Mouse (Mus musculus): ENCODE measurements at regions not wholly inside any gene's neighbourhood (a gene's known extent, or its start where the extent isn't known, plus 50 kb on each side); places are given as distances from the start of the nearest gene placed in this dataset.
A peak's percentile ranks its signal among the peaks of the same experiment; 100 is the strongest.
"Not testable (repeated sequence)": the region's sequence is repeated elsewhere in the genome, so short reads cannot be mapped to it uniquely, and the experiment has no call there.

DNA sequence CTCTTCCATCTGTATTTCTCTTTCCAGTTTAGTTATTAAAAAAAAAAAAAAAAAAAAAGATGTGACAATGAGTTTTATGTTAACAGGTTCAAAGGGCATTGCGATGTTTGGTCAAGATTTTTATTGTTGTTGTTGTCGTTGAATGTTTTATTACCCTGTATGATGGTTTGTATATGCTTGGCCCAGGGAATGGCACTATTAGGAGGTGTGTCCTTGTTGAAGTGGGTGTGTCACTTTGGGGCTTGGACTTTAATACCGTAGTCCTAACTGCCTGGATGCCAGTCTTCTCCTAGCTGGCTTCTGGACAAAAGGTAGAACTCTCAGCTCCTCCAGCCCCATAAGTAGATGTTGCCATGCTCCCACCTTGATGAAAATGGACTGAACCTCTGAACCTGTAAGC lies 545.9 kb upstream of the Akr1e1 start:
- ATAC-seq (ENCODE audit: insufficient read depth) (no peak), DNase-seq (no peak)
- Histone ChIP-seq H3K9ac (no peak overlapping the region), H3K27me3 (ENCODE audit: insufficient read depth, low read length) (no peaks in the 10 kb centered on the region), H3K9me3 (ENCODE audit: low read depth, low read length) (no peaks in the 10 kb centered on the region), H3K27ac (ENCODE audit: low read depth) (no peak overlapping the region), H3K4me2 (no peak overlapping the region), H3K36me3 (ENCODE audit: insufficient read depth) (no peaks in the 10 kb centered on the region), H3K4me1 (ENCODE audit: insufficient read depth) (no peaks in the 10 kb centered on the region), H3K4me3 (ENCODE audit: low read depth, low read length) (no peak overlapping the region)
- WGBS: 85% methylated on average over 3 of the region's 3 CpGs
- no peak for TF ChIP-seq CTCF (IDR thresholded peaks at IDR 0.05; ENCODE audit: low read depth)

- DNase-seq: peak; percentile 11
- no peak for ATAC-seq (ENCODE audit: insufficient read depth)
- H3K27ac ChIP-seq (ENCODE audit: low read depth): no peak overlapping the region
- H3K9ac ChIP-seq: no peak overlapping the region
- H3K4me1 ChIP-seq (ENCODE audit: insufficient read depth): no peaks in the 10 kb centered on the region
- no peak for TF ChIP-seq CTCF (IDR thresholded peaks at IDR 0.05; ENCODE audit: low read depth)
- no peaks in the 10 kb centered on the region for H3K36me3 ChIP-seq (ENCODE audit: insufficient read depth)
- H3K27me3 ChIP-seq (ENCODE audit: insufficient read depth, low read length): no peaks in the 10 kb centered on the region
- no peak overlapping the region for H3K4me2 ChIP-seq
- H3K9me3 ChIP-seq (ENCODE audit: low read depth, low read length): no peaks in the 10 kb centered on the region
- no peak overlapping the region for H3K4me3 ChIP-seq (ENCODE audit: low read depth, low read length)
- whole genome bisulfite sequencing: 57% methylated on average over 5 of the region's 5 CpGs
Measured at GRCm38 (mm10) chr13:5159765-5160684, 551.1 kb upstream of the Akr1e1 start.

GRCm38 (mm10) chr13:5166716-5167115 lies 557.7 kb upstream of the Akr1e1 start:
- ATAC-seq (ENCODE audit: insufficient read depth): no peak
- Histone ChIP-seq H3K4me1 (ENCODE audit: insufficient read depth) (no peaks in the 10 kb centered on the region), H3K27me3 (ENCODE audit: insufficient read depth, low read length) (no peaks in the 10 kb centered on the region), H3K27ac (ENCODE audit: low read depth) (no peak overlapping the region), H3K4me3 (ENCODE audit: low read depth, low read length) (no peak overlapping the region), H3K9me3 (ENCODE audit: low read depth, low read length) (no peaks in the 10 kb centered on the region), H3K36me3 (ENCODE audit: insufficient read depth) (no peaks in the 10 kb centered on the region), H3K9ac (no peak overlapping the region), H3K4me2 (no peak overlapping the region)
- 53% methylated on average over 2 of the region's 2 CpGs for WGBS
- DNase-seq: peak; percentile 21
- no peak for TF ChIP-seq CTCF (IDR thresholded peaks at IDR 0.05; ENCODE audit: low read depth)

- DNase-seq: no peak
- Histone ChIP-seq H3K4me3 (ENCODE audit: low read depth, low read length) (no peak overlapping the region), H3K27ac (ENCODE audit: low read depth) (no peak overlapping the region), H3K4me1 (ENCODE audit: insufficient read depth) (no peaks in the 10 kb centered on the region), H3K9ac (no peak overlapping the region), H3K4me2 (no peak overlapping the region), H3K27me3 (ENCODE audit: insufficient read depth, low read length) (no peaks in the 10 kb centered on the region), H3K36me3 (ENCODE audit: insufficient read depth) (no peaks in the 10 kb centered on the region), H3K9me3 (ENCODE audit: low read depth, low read length) (no peaks in the 10 kb centered on the region)
- TF ChIP-seq CTCF (IDR thresholded peaks at IDR 0.05; ENCODE audit: low read depth): no peak
- WGBS: 79% methylated on average over 4 of the region's 4 CpGs
- ATAC-seq (ENCODE audit: insufficient read depth): no peak
Measured at GRCm38 (mm10) chr13:5178996-5179395, 570.0 kb upstream of the Akr1e1 start.

DNA sequence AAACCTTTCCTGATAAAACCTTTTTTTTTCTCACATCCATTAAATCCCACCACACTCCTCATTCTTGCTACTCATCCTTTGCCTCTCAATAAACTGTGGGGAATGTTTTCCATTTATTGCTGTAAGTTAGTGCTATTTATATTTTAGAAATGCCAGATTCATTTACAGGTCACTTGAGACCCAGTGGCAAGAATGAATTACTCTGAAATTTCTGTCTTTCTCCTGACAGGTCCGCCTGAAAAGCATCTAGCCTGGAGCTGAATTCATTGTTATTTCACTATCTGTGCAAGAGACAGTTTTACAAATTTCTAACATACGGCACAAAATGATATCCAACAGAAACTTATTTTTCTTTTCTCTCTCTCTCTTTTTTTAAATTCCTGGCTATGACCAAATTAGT lies 570.6 kb upstream of the Akr1e1 start:
- no peak overlapping the region for H3K4me2 ChIP-seq

GRCm38 (mm10) chr13:5185237-5185800 lies 576.3 kb upstream of the Akr1e1 start:
- H3K4me1 ChIP-seq (ENCODE audit: insufficient read depth); ATAC-seq (ENCODE audit: insufficient read depth); H3K4me2 ChIP-seq; H3K9me3 ChIP-seq (ENCODE audit: low read depth, low read length); H3K27ac ChIP-seq (ENCODE audit: low read depth); DNase-seq; H3K9ac ChIP-seq; H3K27me3 ChIP-seq (ENCODE audit: insufficient read depth, low read length); H3K36me3 ChIP-seq (ENCODE audit: insufficient read depth); H3K4me3 ChIP-seq (ENCODE audit: low read depth, low read length): not testable (repeated sequence)
- WGBS: 71% methylated on average over 1 of the region's 1 CpGs

More for the DNA sequence above, 570.6 kb upstream of the Akr1e1 start:
- no peak overlapping the region for H3K4me3 ChIP-seq (ENCODE audit: low read depth, low read length)
- H3K27me3 ChIP-seq (ENCODE audit: insufficient read depth, low read length): no peaks in the 10 kb centered on the region
- H3K9me3 ChIP-seq (ENCODE audit: low read depth, low read length): no peaks in the 10 kb centered on the region
- DNase-seq (no peak), ATAC-seq (ENCODE audit: insufficient read depth) (no peak)
- H3K27ac ChIP-seq (ENCODE audit: low read depth): no peak overlapping the region
- WGBS: 67% methylated on average over 2 of the region's 2 CpGs
- H3K36me3 ChIP-seq (ENCODE audit: insufficient read depth): no peaks in the 10 kb centered on the region
- no peaks in the 10 kb centered on the region for H3K4me1 ChIP-seq (ENCODE audit: insufficient read depth)
- H3K9ac ChIP-seq: no peak overlapping the region
- no peak for TF ChIP-seq CTCF (IDR thresholded peaks at IDR 0.05; ENCODE audit: low read depth)

DNA sequence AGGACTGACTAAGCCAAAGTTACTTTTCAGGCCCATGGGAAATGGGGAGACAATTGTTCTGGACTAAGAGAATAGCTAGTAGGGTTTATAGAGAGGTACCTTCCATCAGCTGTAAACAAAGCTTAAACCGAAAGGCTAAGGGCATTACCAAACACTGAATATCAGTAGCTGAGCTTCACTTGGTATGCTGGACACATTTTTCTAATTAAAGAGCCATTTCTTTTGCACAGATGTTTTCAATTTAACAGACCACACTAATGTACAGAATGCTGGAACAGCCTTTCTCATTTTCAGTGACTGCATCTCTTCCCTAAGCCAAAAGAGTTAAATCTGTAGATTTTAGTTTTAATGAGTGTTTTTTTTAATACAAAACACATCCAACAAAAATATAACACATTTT lies 593.8 kb upstream of the Akr1e1 start:
- Histone ChIP-seq H3K9ac (no peak overlapping the region), H3K9me3 (ENCODE audit: low read depth, low read length) (no peaks in the 10 kb centered on the region), H3K27ac (ENCODE audit: low read depth) (no peak overlapping the region), H3K4me3 (ENCODE audit: low read depth, low read length) (no peak overlapping the region), H3K36me3 (ENCODE audit: insufficient read depth) (no peaks in the 10 kb centered on the region), H3K27me3 (ENCODE audit: insufficient read depth, low read length) (no peaks in the 10 kb centered on the region), H3K4me1 (ENCODE audit: insufficient read depth) (no peaks in the 10 kb centered on the region), H3K4me2 (no peak overlapping the region)
- DNase-seq (peak; percentile 4), ATAC-seq (ENCODE audit: insufficient read depth) (no peak)
- WGBS: 50% methylated on average over 1 of the region's 1 CpGs
- TF ChIP-seq CTCF (IDR thresholded peaks at IDR 0.05; ENCODE audit: low read depth): no peak

All from lung, embryonic 14.5 days (tissue).